Mouse (Mus musculus): Measurements from ENCODE around the gene Nr2c1. TPM values are rescaled to one million over a fixed set of nuclear protein-coding genes. Genes with fewer than 3 reads are reported as not detected.

Nr2c1 gene
- polyA plus RNA-seq, 1 experiment from 2014 or later = 9.5 TPM

DNA sequence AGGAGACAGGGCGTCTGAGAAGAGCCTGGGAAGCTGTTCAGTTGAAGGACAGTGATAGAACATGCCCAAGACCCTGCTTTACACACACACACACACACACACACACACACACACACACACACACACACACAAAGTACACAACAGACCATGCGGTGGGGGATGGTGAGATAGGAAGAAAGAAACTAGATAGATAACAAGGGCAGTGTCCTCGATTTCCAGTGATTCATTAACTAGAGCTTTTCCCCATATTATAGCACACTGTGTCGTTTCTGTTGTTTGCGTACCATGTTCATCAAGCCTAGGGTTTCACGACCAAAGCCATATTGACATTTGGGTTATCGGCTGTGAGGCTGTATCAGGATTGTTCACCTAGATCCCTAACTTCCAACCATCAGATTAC is 28.8 kb upstream of the Nr2c1 start:
- ATAC-seq = no peak
- H3K4me2 ChIP-seq (replicated peaks) = no peak overlapping the region
- WGBS = 93% methylated on average over 7 of the region's 7 CpGs

DNA sequence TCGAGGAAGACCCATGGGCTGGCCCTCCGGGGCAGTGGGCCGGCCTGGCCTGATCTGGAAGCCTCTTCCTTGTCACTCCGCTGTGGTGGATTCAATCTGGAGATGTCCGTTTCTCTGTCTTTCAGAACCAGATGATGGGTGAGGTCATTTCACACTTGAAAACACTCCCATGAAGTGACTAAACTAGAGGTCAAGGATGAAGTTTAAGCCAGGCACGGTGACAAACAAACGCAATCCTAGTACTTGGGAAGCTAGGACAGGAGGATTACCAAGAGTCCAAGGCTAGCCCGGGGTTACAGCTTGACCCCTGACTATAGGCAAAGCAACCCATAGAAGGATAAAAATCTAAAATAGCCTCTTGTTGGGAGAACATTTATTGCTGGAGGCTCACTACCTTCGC is 27.1 kb upstream of the Nr2c1 start:
- no peaks in the 10 kb centered on the region for H3K27me3 ChIP-seq
- no peak overlapping the region for H3K9ac ChIP-seq (replicated peaks)
- H3K4me3 ChIP-seq (replicated peaks) = no peak overlapping the region
- H3K4me2 ChIP-seq (replicated peaks) = no peak overlapping the region
- WGBS = 91% methylated on average over 9 of the region's 9 CpGs
- no peaks in the 10 kb centered on the region for H3K9me3 ChIP-seq
- 0 out of 2 replicates have a peak, but pooled peaks cover 5% of the 10 kb centered on the region for H3K36me3 ChIP-seq
- no peak overlapping the region for H3K27ac ChIP-seq
- no peak for ATAC-seq
- H3K4me1 ChIP-seq (replicated peaks) = no peaks in the 10 kb centered on the region

More for the DNA sequence above, 28.8 kb upstream of the Nr2c1 start:
- Histone ChIP-seq H3K9me3 (no peaks in the 10 kb centered on the region), H3K27ac (no peak overlapping the region), H3K9ac (replicated peaks) (no peak overlapping the region), H3K36me3 (0 out of 2 replicates have a peak, but pooled peaks cover 5% of the 10 kb centered on the region), H3K27me3 (no peaks in the 10 kb centered on the region), H3K4me3 (replicated peaks) (no peak overlapping the region), H3K4me1 (replicated peaks) (no peaks in the 10 kb centered on the region)

DNA sequence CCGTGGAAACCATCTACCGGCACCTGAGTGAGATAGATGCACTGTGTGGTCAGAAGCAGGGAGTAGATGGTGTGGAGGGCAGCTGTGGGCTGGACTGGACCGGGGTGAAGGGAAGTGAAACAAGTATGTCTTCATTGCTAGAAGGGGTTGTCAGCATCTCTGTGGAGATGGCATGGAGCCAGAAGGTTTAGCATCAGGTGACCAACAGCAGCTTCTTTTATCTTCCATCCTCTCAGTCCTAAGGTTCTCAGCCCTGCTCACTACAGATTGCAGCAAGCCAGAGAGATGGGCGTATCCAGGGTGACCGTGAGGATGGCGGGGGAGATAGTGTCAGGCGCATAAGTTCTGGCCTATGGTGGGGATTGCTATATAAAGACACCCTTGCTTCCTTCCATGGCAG is 25.2 kb upstream of the Nr2c1 start:
- Histone ChIP-seq H3K4me1 (replicated peaks) (no peaks in the 10 kb centered on the region), H3K27me3 (no peaks in the 10 kb centered on the region), H3K4me3 (replicated peaks) (no peak overlapping the region), H3K9me3 (no peaks in the 10 kb centered on the region), H3K36me3 (peaks cover 14% of the 10 kb centered on the region; the same call in 1 of the 2 replicates), H3K4me2 (replicated peaks) (no peak overlapping the region), H3K9ac (replicated peaks) (no peak overlapping the region), H3K27ac (no peak overlapping the region)
- no peak for ATAC-seq
- WGBS = 98% methylated on average over 7 of the region's 7 CpGs

DNA sequence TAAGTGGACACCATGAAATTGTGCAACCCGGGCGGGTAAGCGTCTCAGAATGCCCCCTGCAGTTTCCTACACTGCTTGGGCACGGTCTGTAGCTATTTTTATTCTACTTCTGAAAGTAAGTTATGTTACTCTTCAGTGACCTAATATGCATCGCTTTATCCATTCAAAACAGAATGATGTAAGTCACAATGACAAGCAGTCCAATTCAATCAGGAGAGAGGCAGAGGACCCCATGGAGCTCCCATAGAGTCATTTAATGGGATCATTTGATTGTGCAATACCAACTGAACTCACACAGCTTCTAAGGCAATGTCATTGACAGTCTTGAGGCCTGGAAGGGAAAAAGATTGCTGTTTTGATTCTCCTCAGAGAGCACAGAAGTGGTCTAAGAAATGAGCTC is 24.2 kb upstream of the Nr2c1 start:
- H3K4me2 ChIP-seq (replicated peaks) = no peak overlapping the region
- no peak overlapping the region for H3K27ac ChIP-seq
- no peak for ATAC-seq

DNA sequence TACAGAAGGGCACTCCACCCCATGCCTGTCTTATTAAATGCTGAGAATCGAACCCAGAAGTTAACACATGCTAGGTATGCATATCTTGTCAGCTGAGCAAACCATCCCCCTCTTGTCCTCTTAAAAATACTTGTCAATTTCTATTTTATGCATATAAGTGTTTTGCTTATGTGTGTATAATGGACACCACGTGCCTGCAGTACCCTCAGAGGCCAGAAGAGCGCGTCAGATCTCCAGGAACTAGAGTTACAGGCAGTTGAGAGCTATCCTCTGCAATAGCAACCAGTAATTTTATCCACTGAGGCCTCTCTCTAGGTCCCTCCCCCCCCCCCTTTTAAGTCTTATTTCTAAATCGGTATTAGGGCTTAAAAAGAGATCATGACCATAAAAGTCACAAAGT is 23.4 kb upstream of the Nr2c1 start:
- no peak overlapping the region for H3K27ac ChIP-seq
- H3K27me3 ChIP-seq = no peaks in the 10 kb centered on the region
- H3K4me1 ChIP-seq (replicated peaks) = peaks cover 4% of the 10 kb centered on the region; the same call in 1 of the 2 replicates
- H3K4me3 ChIP-seq (replicated peaks) = no peak overlapping the region
- no peak overlapping the region for H3K4me2 ChIP-seq (replicated peaks)
- peaks cover 14% of the 10 kb centered on the region; the same call in 1 of the 2 replicates for H3K36me3 ChIP-seq
- H3K9me3 ChIP-seq = no peaks in the 10 kb centered on the region
- no peak for ATAC-seq
- WGBS = 77% methylated on average over 5 of the region's 5 CpGs
- no peak overlapping the region for H3K9ac ChIP-seq (replicated peaks)

More for the DNA sequence above, 24.2 kb upstream of the Nr2c1 start:
- WGBS = 81% methylated on average over 5 of the region's 5 CpGs
- no peak overlapping the region for H3K4me3 ChIP-seq (replicated peaks)
- no peak overlapping the region for H3K9ac ChIP-seq (replicated peaks)
- H3K27me3 ChIP-seq = no peaks in the 10 kb centered on the region
- no peaks in the 10 kb centered on the region for H3K9me3 ChIP-seq
- peaks cover 14% of the 10 kb centered on the region; the same call in 1 of the 2 replicates for H3K36me3 ChIP-seq
- no peaks in the 10 kb centered on the region for H3K4me1 ChIP-seq (replicated peaks)

DNA sequence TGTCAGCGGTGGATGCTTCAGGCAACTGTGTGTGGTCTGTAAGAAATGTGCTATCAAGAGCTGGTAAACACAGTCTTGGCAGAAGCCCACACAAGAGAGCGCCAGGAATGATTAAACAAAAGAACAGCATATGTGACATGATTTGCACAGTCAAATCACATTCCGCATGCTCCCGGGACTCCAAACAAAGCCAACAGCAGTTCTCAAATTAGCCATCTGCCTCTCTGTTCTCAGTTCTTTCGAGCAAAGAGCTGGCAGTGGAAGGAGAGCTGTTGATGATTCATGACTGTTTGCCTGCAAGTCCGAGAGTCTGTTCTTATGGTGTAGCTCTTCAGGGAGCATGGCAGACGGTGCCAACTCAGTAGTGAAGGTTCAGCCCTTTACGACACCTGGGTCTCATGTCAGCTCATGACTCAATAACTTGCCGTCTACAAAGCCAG is 18.1 kb upstream of the Nr2c1 start:
- H3K9ac ChIP-seq (replicated peaks) = no peak overlapping the region
- peak; percentile 88 for ATAC-seq
- WGBS = 35% methylated on average over 9 of the region's 9 CpGs
- H3K27ac ChIP-seq = peak overlapping the region; percentile 67
- no peaks in the 10 kb centered on the region for H3K9me3 ChIP-seq
- H3K4me2 ChIP-seq (replicated peaks) = no peak overlapping the region
- H3K4me3 ChIP-seq (replicated peaks) = no peak overlapping the region
- no peaks in the 10 kb centered on the region for H3K27me3 ChIP-seq
- H3K4me1 ChIP-seq (replicated peaks) = peaks cover 9% of the 10 kb centered on the region
- H3K36me3 ChIP-seq = peaks cover 12% of the 10 kb centered on the region; the same call in 1 of the 2 replicates

DNA sequence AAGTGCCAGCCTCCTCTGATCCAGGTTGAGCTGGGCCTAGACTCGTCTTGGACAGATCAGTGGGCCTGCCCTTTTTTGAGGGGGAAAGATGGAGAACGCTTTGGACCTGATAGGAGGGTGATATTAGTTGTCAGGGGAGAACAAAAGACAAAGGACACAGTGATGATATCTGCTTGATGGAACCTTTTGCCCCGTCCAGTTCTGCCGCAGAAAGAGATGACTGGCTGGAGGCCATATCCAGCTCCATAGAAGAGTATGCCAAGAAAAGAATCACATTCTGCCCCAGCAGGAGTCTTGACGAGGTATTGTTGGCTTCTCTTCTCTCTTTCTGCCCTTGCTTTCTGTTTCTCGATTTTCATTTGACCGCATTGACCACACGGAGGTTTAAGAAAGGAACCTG is 14.7 kb upstream of the Nr2c1 start:
- Histone ChIP-seq H3K27ac (no peak overlapping the region), H3K36me3 (peaks cover 4% of the 10 kb centered on the region; the same call in 1 of the 2 replicates), H3K4me2 (replicated peaks) (no peak overlapping the region), H3K27me3 (no peaks in the 10 kb centered on the region), H3K9me3 (no peaks in the 10 kb centered on the region), H3K4me1 (replicated peaks) (peaks cover 9% of the 10 kb centered on the region), H3K9ac (replicated peaks) (no peak overlapping the region), H3K4me3 (replicated peaks) (no peak overlapping the region)
- 81% methylated on average over 8 of the region's 8 CpGs for whole genome bisulfite sequencing
- ATAC-seq = no peak

DNA sequence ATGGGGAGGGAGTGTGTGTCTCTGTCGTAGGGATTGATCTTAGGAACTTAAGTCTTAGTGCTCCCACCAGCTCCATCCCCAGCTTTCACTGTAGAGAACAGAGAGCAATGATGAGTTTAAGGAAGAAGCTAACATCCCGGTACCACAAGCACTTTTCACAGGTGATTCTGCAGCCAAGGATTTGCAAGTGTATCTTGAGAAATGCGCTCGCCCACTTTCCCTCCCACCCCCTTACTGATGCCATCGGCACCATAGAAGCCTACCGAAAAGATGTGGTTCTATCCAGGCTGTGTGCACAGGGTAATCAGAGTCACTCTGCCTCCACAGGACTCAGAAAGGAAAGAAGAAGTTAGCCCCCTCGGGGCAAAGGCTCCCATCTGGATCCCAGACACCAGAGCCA is 14.1 kb upstream of the Nr2c1 start:
- H3K27me3 ChIP-seq = no peaks in the 10 kb centered on the region
- WGBS = 91% methylated on average over 7 of the region's 7 CpGs
- peaks cover 9% of the 10 kb centered on the region for H3K4me1 ChIP-seq (replicated peaks)
- no peak overlapping the region for H3K27ac ChIP-seq
- H3K9ac ChIP-seq (replicated peaks) = no peak overlapping the region
- H3K36me3 ChIP-seq = peaks cover 6% of the 10 kb centered on the region; the same call in 1 of the 2 replicates
- H3K4me2 ChIP-seq (replicated peaks) = no peak overlapping the region
- no peak overlapping the region for H3K4me3 ChIP-seq (replicated peaks)
- no peak for ATAC-seq
- H3K9me3 ChIP-seq = no peaks in the 10 kb centered on the region

DNA sequence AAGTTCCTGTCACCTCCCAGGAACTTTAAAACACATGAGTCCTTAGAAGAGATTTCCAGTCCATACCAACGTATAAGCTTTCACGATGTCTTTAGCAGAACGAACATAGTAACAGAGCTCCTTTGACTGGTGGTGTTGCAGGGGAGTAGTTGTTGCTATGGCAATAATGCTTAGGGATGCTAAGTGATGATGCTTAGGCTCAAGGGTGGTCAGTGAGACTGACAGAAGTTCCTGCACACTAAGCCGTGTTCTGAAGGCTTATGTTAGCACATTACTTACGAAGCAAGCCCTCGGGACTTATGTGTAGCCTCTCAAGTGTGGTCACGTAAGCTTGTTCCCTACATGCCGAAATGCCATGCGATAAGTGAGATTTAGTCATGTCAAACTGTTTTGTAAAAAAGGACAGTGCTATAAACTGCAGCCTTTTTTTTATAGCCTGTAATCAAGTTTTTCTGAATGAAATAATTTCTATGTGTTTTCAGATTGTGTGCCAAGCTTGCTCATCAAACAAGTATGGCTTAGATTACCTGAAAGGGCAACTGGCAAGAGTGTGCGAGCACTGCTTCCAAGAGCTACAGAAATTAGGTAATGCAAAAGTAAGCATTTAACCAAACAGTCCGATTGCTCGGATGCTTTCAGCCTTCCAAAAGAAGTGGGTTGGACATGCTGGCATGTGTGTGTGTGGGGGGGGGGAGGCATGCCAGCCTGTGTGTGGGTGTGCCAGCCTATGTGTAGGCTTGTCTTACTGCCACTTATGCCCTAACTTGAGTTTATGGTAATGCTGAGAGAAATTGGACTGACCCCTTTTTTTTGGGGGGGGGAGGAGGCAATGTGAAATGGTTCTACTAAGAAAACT is 13.1 kb upstream of the Nr2c1 start:
- 88% methylated on average over 12 of the region's 12 CpGs for WGBS
- Histone ChIP-seq H3K27ac (no peak overlapping the region), H3K9ac (replicated peaks) (no peak overlapping the region), H3K36me3 (peaks cover 7% of the 10 kb centered on the region; the same call in 1 of the 2 replicates), H3K27me3 (no peaks in the 10 kb centered on the region), H3K4me2 (replicated peaks) (no peak overlapping the region), H3K9me3 (no peaks in the 10 kb centered on the region), H3K4me3 (replicated peaks) (no peak overlapping the region), H3K4me1 (replicated peaks) (peaks cover 1% of the 10 kb centered on the region)
- no peak for ATAC-seq

DNA sequence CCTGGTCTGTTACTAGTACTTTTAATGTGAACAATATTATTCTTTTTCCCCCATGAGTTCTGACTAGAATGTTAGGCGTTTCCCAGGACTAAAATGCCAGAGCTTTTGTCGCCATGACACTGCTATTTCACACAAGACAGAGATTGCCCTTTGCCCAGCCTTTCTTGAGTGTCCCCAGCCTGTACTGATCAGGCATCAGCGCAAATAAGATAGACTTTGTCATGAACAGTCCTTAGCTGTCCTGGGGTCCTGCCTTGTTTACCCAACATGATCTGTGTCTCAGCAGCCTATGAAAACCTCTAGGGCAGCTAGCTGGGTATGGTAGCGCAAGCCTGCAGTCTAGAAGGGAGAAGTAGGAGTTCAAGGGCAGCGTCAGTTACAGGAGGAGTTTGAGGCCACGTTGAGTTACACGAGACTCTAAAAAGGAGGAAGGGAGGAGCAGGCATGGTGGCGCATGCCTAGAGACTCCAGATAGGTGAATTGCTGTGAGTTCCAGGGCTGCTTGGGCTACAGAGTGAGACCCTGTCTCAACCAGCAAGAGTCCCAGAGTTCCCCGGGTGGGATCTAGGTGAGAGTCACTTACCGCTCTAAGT is 8.8 kb upstream of the Nr2c1 start:
- H3K36me3 ChIP-seq = peaks cover 14% of the 10 kb centered on the region
- H3K9me3 ChIP-seq = no peaks in the 10 kb centered on the region
- WGBS = 90% methylated on average over 10 of the region's 10 CpGs
- H3K4me2 ChIP-seq (replicated peaks) = no peak overlapping the region
- no peak overlapping the region for H3K4me3 ChIP-seq (replicated peaks)
- H3K27me3 ChIP-seq = no peaks in the 10 kb centered on the region
- H3K9ac ChIP-seq (replicated peaks) = no peak overlapping the region
- ATAC-seq = no peak
- no peak overlapping the region for H3K27ac ChIP-seq
- no peaks in the 10 kb centered on the region for H3K4me1 ChIP-seq (replicated peaks)

DNA sequence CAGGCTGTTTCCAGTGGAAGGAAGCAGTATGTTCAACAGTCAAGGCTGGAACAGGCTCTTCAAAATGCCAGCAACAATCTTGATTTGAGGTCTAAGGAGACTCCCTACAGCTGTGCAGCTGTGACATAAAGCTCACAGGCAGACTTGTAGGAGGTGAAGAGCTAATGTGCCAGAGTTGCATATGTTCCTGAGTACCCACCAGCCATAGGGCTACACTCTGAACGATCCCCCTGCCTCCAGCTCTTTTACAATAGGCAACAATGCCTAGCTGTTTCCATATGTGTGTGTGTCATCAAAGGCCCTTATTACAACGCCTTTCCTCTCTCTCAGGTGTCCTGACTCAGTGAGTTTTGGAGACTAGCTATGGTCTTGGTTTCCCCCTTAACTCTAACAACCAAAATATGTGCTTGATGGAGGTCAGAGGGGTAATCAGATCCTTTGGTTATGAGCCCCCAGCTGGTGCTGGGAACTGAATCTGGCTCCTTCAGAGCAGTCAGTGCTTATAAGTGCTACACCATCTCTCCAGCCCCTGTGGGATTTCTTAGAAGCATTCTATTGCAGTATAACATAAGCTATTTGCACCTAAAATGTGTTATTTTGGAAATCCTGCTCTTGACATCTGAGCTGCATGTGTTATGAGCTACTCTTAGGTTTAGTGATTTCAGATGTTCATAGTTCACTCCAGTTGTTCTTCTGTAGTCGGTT is 7.4 kb upstream of the Nr2c1 start:
- Histone ChIP-seq H3K27ac (no peak overlapping the region), H3K36me3 (peaks cover 13% of the 10 kb centered on the region; the same call in 1 of the 2 replicates), H3K4me3 (replicated peaks) (no peak overlapping the region), H3K4me1 (replicated peaks) (no peaks in the 10 kb centered on the region), H3K9me3 (no peaks in the 10 kb centered on the region), H3K4me2 (replicated peaks) (no peak overlapping the region), H3K9ac (replicated peaks) (no peak overlapping the region), H3K27me3 (no peaks in the 10 kb centered on the region)
- no peak for ATAC-seq
- 91% methylated on average over 3 of the region's 3 CpGs for WGBS

DNA sequence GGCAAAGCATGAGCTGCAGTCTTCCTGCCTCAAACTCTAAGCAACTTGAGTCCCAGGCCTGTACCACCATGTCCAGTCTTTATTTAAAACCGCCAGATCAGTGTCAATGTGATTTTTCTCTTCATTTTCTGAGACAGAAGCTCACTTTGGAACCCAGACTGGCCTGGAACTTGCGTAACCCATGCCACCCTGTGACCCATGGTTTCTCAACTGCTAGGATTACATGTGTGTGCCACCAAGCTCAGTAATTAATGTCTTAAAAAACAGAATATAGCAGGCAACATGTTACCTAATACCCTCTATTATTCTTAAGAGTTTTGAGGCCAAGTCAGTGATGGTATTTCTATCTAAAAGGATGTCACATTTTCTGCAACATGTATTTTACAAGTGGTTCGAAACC is 5.4 kb upstream of the Nr2c1 start:
- ATAC-seq = no peak
- peaks cover 13% of the 10 kb centered on the region; the same call in 1 of the 2 replicates for H3K36me3 ChIP-seq
- H3K27ac ChIP-seq = no peak overlapping the region
- H3K4me2 ChIP-seq (replicated peaks) = no peak overlapping the region
- H3K9me3 ChIP-seq = no peaks in the 10 kb centered on the region
- no peak overlapping the region for H3K9ac ChIP-seq (replicated peaks)
- H3K4me3 ChIP-seq (replicated peaks) = no peak overlapping the region
- H3K27me3 ChIP-seq = no peaks in the 10 kb centered on the region
- peaks cover 2% of the 10 kb centered on the region; the same call in 1 of the 2 replicates for H3K4me1 ChIP-seq (replicated peaks)
- WGBS = 95% methylated on average over 3 of the region's 3 CpGs

Data from midbrain, embryonic 13.5 days (tissue).